Mouse (Mus musculus) macrophage (primary cell): ENCODE data around the gene Nags. TPM values are rescaled to one million over a fixed set of nuclear protein-coding genes. Genes with fewer than 3 reads are reported as not detected.

ENCODE experiments used
- H3K27ac ChIP-seq: fragments of 350-480 bp; formaldehyde crosslinking; 2 replicates; pipeline ENCODE4 v1.9.0; 2021
- H3K36me3 ChIP-seq: fragments of 350-480 bp; formaldehyde crosslinking; 2 replicates; pipeline ENCODE4 v1.9.0; 2021; ENCODE audit errors: inconsistent target
- H3K4me3 ChIP-seq: fragments of 350-480 bp; formaldehyde crosslinking; 2 replicates; pipeline ENCODE4 v1.9.0; 2021; ENCODE audit errors: inconsistent target
- H3K79me2 ChIP-seq: fragments of 350-480 bp; formaldehyde crosslinking; 2 replicates; pipeline ENCODE4 v1.9.0; 2021; ENCODE audit errors: inconsistent target
- WGBS: methylation state at CpG from one replicate; pipeline ENCODE4 v1.1.7; 2026; ENCODE audit warnings: inconsistent platforms; ENCODE audit not compliant: missing documents; 5-methylcytosine and 5-hydroxymethylcytosine counted together
- polyA plus RNA-seq: library from polyadenylated mRNA; stranded (reverse); fragments of 250-400 nt; gene quantifications from 3 replicates; pipeline ENCODE4 v1.2.4, GENCODE M21; 2018; ENCODE audit warnings: inconsistent platforms

The Nags gene
- polyA plus RNA-seq, 1 experiment from 2014 or later: not detected

DNA sequence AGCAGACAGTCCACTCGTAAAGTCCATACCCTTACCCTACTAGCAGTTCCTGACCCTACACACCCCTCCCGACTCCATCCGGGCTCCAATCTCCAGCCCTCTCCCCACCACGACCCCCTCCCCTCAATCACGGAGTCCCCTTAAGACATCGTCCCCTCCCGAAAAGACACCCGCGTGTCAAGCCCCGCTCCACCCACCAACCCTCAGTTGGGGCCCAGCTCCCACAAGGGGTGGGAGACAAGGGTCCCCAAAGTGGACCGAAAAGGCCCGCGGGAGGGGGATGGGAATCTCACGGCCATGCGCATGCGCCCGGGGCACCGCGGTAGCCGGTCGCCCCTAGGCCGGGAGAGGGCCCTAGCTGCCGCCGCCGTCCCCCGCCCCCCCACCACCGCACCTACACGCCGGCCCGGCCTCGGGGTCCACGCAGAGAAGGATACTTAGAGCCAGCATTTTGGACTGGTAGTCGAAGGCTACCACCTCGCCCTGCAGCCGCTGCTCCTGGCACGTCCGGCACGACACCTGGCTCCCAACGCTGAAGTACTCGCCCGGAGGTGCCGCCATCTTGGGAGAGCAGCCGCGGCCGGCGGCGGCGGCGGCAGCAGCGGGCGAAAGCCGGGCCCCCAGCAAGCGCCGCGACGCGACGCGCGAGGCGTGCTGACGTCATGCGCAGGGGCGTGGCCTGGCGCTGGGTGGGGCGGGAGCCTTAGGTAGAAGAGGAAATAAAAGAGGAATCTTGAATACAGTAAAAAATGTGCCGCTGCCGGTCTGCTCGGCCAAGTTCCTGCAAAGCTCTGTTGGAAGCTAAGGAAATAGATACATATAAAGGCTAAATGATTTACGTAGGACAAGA lies 39.6 kb downstream of the Nags start, which contains the start of gene Lsm12:
Gene Lsm12, minus strand, starts transcription at position 651 of the 850 bp plus-strand sequence.
- peaks cover 49% of the 10 kb centered on the region for H3K79me2 ChIP-seq
- H3K27ac ChIP-seq: peak within 1 kb of the TSS; percentile 59
- under 1% methylated on average over 70 of the region's 70 CpGs for WGBS
- H3K4me3 ChIP-seq: peak within 1 kb of the TSS; percentile 96
- peaks cover 20% of the 10 kb centered on the region for H3K36me3 ChIP-seq

DNA sequence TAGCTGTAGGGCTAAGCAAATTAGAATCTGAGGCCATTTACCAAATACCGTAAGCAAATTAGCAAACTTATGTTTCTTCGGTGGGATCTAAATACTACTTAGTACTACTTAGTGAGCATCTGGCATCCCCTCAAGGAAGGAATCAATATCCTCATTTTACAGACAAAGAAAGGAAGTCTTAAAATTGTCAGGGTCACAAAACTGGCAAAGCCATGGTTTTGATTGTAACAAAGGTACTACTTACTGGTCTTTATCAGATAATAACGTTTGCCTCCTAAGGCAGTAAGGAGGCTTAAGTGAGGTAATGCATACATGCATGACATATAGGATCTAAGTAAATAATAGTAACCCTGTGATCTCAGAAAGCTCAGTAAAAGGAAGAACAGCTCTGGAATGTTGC lies 40.4 kb downstream of the Nags start:
- Histone ChIP-seq H3K27ac (peak overlapping the region; percentile 49), H3K36me3 (peaks cover 12% of the 10 kb centered on the region), H3K79me2 (peaks cover 41% of the 10 kb centered on the region)

GRCm38 (mm10) chr11:102186235-102186634 lies 40.9 kb downstream of the Nags start:
- Histone ChIP-seq H3K36me3 (peaks cover 7% of the 10 kb centered on the region; the same call in 1 of the 2 replicates), H3K4me3 (no peak overlapping the region), H3K27ac (no peak overlapping the region), H3K79me2 (peaks cover 35% of the 10 kb centered on the region)
- no CpG with 5 or more reads among the region's 1 CpGs for WGBS

More for the DNA sequence above, 40.4 kb downstream of the Nags start:
- H3K4me3 ChIP-seq: peak overlapping the region; percentile 96
- WGBS: 65% methylated on average over 3 of the region's 3 CpGs

- Histone ChIP-seq H3K36me3 (peaks cover 6% of the 10 kb centered on the region; the same call in 1 of the 2 replicates), H3K27ac (peak overlapping the region; percentile 50), H3K79me2 (peaks cover 8% of the 10 kb centered on the region), H3K4me3 (peak overlapping the region; percentile 92)
- WGBS: 57% methylated on average over 6 of the region's 6 CpGs
Measured at GRCm38 (mm10) chr11:102188980-102189379, 43.7 kb downstream of the Nags start.

- under 1% methylated on average over 50 of the region's 50 CpGs for WGBS
- Histone ChIP-seq H3K4me3 (peak within 1 kb of the TSS; percentile 92), H3K79me2 (peaks cover under 1% of the 10 kb centered on the region; the same call in 1 of the 2 replicates), H3K36me3 (peaks cover 7% of the 10 kb centered on the region; the same call in 1 of the 2 replicates), H3K27ac (peak within 1 kb of the TSS; percentile 63)
Measured at GRCm38 (mm10) chr11:102189461-102190436, 44.4 kb downstream of the Nags start, which contains the start of gene G6pc3. TSS of gene G6pc3 (plus strand) at chr11:102189620.

DNA sequence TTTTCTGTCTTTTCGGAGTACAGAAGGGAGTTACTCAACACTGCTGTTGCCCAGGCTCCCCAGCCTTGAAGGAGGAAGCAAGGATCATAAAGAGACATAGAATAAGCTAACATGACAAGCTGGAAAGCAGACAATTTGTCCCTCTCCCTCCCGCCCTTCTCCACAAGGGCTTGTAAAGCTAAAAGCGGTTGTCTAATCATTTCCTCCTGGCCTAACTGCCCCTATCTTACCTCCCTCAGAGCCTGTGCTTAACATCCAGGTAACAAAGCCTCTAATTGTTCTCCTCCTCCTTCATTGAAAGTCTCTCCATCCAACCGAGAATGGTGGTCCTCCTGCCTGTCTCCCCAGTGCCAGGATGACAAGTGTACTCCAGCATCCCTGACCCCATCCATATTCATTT lies 45.5 kb downstream of the Nags start:
- no peaks in the 10 kb centered on the region for H3K79me2 ChIP-seq
- peak overlapping the region; percentile 63 for H3K27ac ChIP-seq
- H3K4me3 ChIP-seq: peak overlapping the region; percentile 92; the same call in 1 of the 2 replicates
- WGBS: 7% methylated on average over 4 of the region's 4 CpGs
- H3K36me3 ChIP-seq: peaks cover 17% of the 10 kb centered on the region; the same call in 1 of the 2 replicates

DNA sequence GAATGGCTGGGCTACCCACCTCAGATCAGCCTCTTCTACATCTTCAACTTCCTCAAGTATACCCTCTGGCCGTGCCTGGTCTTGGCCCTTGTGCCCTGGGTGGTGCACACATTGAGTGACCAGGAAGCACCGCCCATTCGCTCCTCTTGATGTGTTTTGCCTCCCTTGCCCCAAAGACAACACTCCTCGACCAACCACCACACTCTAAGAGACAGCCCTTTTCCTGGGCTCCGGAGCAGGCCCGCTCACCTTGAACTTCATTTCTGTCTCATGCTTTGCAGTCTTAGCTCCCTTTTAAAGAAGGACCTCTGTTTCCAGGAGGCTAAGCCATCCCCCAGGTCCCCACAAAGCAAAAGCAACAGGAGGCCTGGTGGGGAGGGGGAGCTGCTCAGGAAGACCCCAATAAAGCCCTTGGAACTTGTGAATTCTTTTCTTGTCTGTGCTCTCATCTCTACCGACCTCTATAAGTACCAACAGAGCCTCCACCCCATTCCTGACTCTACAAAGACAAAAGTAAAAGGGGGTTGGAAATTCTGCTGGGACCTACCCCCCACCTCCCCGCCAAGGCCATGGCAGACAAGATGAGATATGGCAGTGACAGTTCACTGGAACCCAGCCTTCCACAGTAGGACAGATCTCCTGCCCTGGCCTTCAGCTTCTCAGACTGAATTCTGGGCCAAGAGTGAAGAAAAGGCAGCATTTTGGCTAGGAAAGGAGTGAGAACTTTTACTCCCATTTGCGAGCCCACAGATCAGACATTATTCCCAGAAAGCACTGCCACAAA lies 48.5 kb downstream of the Nags start:
- no peak overlapping the region for H3K4me3 ChIP-seq
- no peaks in the 10 kb centered on the region for H3K79me2 ChIP-seq
- no peak overlapping the region for H3K27ac ChIP-seq
- WGBS: 91% methylated on average over 9 of the region's 9 CpGs
- peaks cover 47% of the 10 kb centered on the region for H3K36me3 ChIP-seq

GRCm38 (mm10) chr11:102196018-102196797 lies 50.9 kb downstream of the Nags start:
- no peak overlapping the region for H3K4me3 ChIP-seq
- H3K36me3 ChIP-seq: peaks cover 71% of the 10 kb centered on the region
- no peaks in the 10 kb centered on the region for H3K79me2 ChIP-seq
- WGBS: 90% methylated on average over 20 of the region's 21 CpGs
- no peak overlapping the region for H3K27ac ChIP-seq

- 84% methylated on average over 6 of the region's 6 CpGs for WGBS
- no peak overlapping the region for H3K27ac ChIP-seq
- H3K36me3 ChIP-seq: peaks cover 90% of the 10 kb centered on the region
- H3K4me3 ChIP-seq: no peak overlapping the region
- no peaks in the 10 kb centered on the region for H3K79me2 ChIP-seq
Measured at GRCm38 (mm10) chr11:102198245-102198644, 52.9 kb downstream of the Nags start.

Other genes starting within 250 kb of the Nags start
- gene Sost, start 178.5 kb upstream of the Nags start, polyA plus RNA-seq: not detected in 3 replicates
- gene Cfap97d1, start 161.2 kb upstream of the Nags start, polyA plus RNA-seq: not detected in 3 replicates
- 119 to 143 TPM (median 138 TPM) in 3 replicates for gene Dusp3, start 158.5 kb upstream of the Nags start, polyA plus RNA-seq
- not detected in 3 replicates for gene Mpp3, start 117.1 kb upstream of the Nags start, polyA plus RNA-seq
- 0.19 to 0.50 TPM (median 0.22 TPM) in 3 replicates for gene Cd300lg, start 104.0 kb upstream of the Nags start, polyA plus RNA-seq
- not detected in 3 replicates for gene Mpp2, start 57.0 kb upstream of the Nags start, polyA plus RNA-seq
- gene Ppy, start 44.2 kb upstream of the Nags start, polyA plus RNA-seq: not detected in 3 replicates
- gene Pyy, start 37.7 kb upstream of the Nags start, polyA plus RNA-seq: not detected in 3 replicates
- 4.6 to 11.0 TPM (median 10.6 TPM) in 3 replicates for gene Tmem101, start 10.9 kb downstream of the Nags start, polyA plus RNA-seq
- gene Lsm12, start 39.8 kb downstream of the Nags start, polyA plus RNA-seq: 28.1 to 59.1 TPM (median 48.0 TPM) in 3 replicates
- gene G6pc3, start 44.1 kb downstream of the Nags start, polyA plus RNA-seq: 17.7 to 29.9 TPM (median 27.6 TPM) in 3 replicates
- gene Hdac5, start 84.7 kb downstream of the Nags start, polyA plus RNA-seq: 31.9 to 58.0 TPM (median 47.9 TPM) in 3 replicates
- 0.22 to 4.2 TPM (median 1.5 TPM) in 3 replicates for gene BC030867, start 103.4 kb downstream of the Nags start, polyA plus RNA-seq
- gene Asb16, start 123.2 kb downstream of the Nags start, polyA plus RNA-seq: not detected in 3 replicates
- 30.1 to 47.5 TPM (median 30.9 TPM) in 3 replicates for gene Tmub2, start 139.4 kb downstream of the Nags start, polyA plus RNA-seq
- gene Atxn7l3, start 151.1 kb downstream of the Nags start, polyA plus RNA-seq: 14.9 to 36.0 TPM (median 29.4 TPM) in 3 replicates
- gene Ubtf, start 174.2 kb downstream of the Nags start, polyA plus RNA-seq: 44.6 to 66.0 TPM (median 62.1 TPM) in 3 replicates
- not detected in 3 replicates for gene Slc4a1, start 220.7 kb downstream of the Nags start, polyA plus RNA-seq
- 0.12 to 1.0 TPM (median 0.30 TPM) in 3 replicates for gene Rundc3a, start 247.9 kb downstream of the Nags start, polyA plus RNA-seq